Mouse (Mus musculus): ENCODE measurements around the gene Vmn1r165.
"Not testable (repeated sequence)": the region's sequence is repeated elsewhere in the genome, so short reads cannot be mapped to it uniquely, and the experiment has no call there.

Vmn1r165 gene

GRCm38 (mm10) chr7:23217032-23217431, at the start of gene Vmn1r165:
Vmn1r165 (plus strand) TSS chr7:23217332.
- DNase-seq, result not testable (repeated sequence)

- DNase-seq, result not testable (repeated sequence)
Measured at GRCm38 (mm10) chr7:23251582-23251981, 34.5 kb downstream of the Vmn1r165 start, which contains the start of gene Vmn1r166. Vmn1r166 (minus strand) TSS chr7:23251682.
